Mouse (Mus musculus): ENCODE data around the gene AI661453.

DNA sequence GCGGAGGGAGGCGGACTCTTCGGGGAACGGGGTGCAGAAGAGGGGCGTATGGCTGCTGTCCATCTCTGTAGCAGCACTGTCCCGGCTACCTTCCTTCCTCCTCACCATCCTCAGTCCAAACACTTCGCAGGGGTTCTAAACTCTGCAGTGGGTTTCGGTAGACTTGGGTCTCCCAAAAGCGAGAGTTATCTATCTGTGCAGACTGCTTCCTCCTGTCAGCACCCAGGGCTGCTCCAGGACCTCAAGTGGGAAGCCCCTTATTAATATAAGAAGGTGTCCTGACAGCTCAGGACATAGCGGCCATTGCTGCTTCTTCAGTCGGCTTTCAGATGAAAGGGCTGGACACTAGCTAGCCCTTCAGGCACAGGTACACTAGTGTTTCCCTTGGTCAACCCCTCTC lies 28.6 kb downstream of the AI661453 start:
- TF ChIP-seq POLR2A (IDR thresholded peaks at IDR 0.05; ENCODE audit: low read depth, low read length), result no peak
- no peak for TF ChIP-seq CTCF (IDR thresholded peaks at IDR 0.05; ENCODE audit: borderline replicate concordance, insufficient read depth, low read length)

Measured in embryonic fibroblast, embryonic 13.5 days (primary cell).